Mouse (Mus musculus) forebrain, embryonic 16.5 days (tissue): Measurements from ENCODE around the gene Trim63. TPM values are rescaled to one million over a fixed set of nuclear protein-coding genes. Genes with fewer than 3 reads are reported as not detected.
"Not testable (repeated sequence)": the region's sequence is repeated elsewhere in the genome, so short reads cannot be mapped to it uniquely, and the experiment has no call there.

Experiments used
- ATAC-seq: fragments of 200-750 bp; cut with Nextera tagmentation; 2 replicates; pipeline ENCODE4 v1.8.0; 2017; ENCODE audit warnings: mild to moderate bottlenecking, moderate library complexity
- H3K27ac ChIP-seq: fragments of 300-500 bp; sonication (generic); 2 replicates; pipeline ENCODE4 v1.5.1; 2014; ENCODE audit warnings: low read length, control low read depth
- H3K27me3 ChIP-seq: fragments of 300-500 bp; sonication (generic); replicated peaks from 2 replicates; pipeline ENCODE4 v1.6.1; 2014; ENCODE audit warnings: low read length; ENCODE audit not compliant: control insufficient read depth, insufficient read depth
- H3K36me3 ChIP-seq: fragments of 300-500 bp; sonication (generic); 2 replicates; pipeline ENCODE4 v1.6.1; 2014; ENCODE audit not compliant: control insufficient read depth, insufficient read depth
- H3K4me1 ChIP-seq: fragments of 300-500 bp; sonication (generic); replicated peaks from 2 replicates; pipeline ENCODE4 v1.6.1; 2014; ENCODE audit warnings: low read length; ENCODE audit not compliant: control insufficient read depth, insufficient read depth
- H3K4me2 ChIP-seq: fragments of 300-500 bp; sonication (generic); 2 replicates; pipeline ENCODE4 v1.6.1; 2014; ENCODE audit warnings: mild to moderate bottlenecking, low read length, control low read depth
- H3K4me3 ChIP-seq: fragments of 300-500 bp; sonication (generic); replicated peaks from 2 replicates; pipeline ENCODE4 v1.5.1; 2014; ENCODE audit warnings: mild to moderate bottlenecking, low read length, control low read depth
- H3K9ac ChIP-seq: fragments of 300-500 bp; sonication (generic); replicated peaks from 2 replicates; pipeline ENCODE4 v1.6.1; 2014; ENCODE audit warnings: low read depth, low read length, control low read depth
- H3K9me3 ChIP-seq: fragments of 300-500 bp; sonication (generic); 2 replicates; pipeline ENCODE4 v1.6.1; 2016; ENCODE audit warnings: low read length; ENCODE audit not compliant: control insufficient read depth
- WGBS: fragments of 180-500 bp; shearing (Covaris S2); extraction: QIAGEN DNeasy Blood & Tissue Kit; methylation state at CpG from one replicate; pipeline ENCODE4 v1.1.7; 2014; 5-methylcytosine and 5-hydroxymethylcytosine counted together
- polyA plus RNA-seq: library from polyadenylated mRNA; unstranded; fragments of >200 nt; fragmentation: Nextera tagmentation; extraction: Ambion mirVana; gene quantifications from 2 replicates; pipeline ENCODE4 v1.2.1, GENCODE M21; 2015

Trim63 gene
- polyA plus RNA-seq, 1 experiment from 2014 or later: 0.15 TPM

- Histone ChIP-seq H3K36me3 (no peaks in the 10 kb centered on the region), H3K9ac (no peak overlapping the region), H3K27ac (no peak overlapping the region), H3K27me3 (no peaks in the 10 kb centered on the region), H3K4me3 (no peak overlapping the region), H3K9me3 (no peaks in the 10 kb centered on the region), H3K4me1 (no peaks in the 10 kb centered on the region), H3K4me2 (no peak overlapping the region)
- ATAC-seq: no peak
- WGBS: 73% methylated on average over 5 of the region's 5 CpGs
Measured at GRCm38 (mm10) chr4:134324655-134325054, 9.7 kb downstream of the Trim63 start.

- Histone ChIP-seq H3K9me3 (no peaks in the 10 kb centered on the region), H3K4me2 (no peak overlapping the region), H3K36me3 (no peaks in the 10 kb centered on the region), H3K9ac (no peak overlapping the region), H3K27me3 (no peaks in the 10 kb centered on the region), H3K27ac (no peak overlapping the region), H3K4me1 (no peaks in the 10 kb centered on the region), H3K4me3 (no peak overlapping the region)
- 53% methylated on average over 5 of the region's 5 CpGs for WGBS
- ATAC-seq: no peak
Measured at GRCm38 (mm10) chr4:134326859-134327530, 12.1 kb downstream of the Trim63 start.

GRCm38 (mm10) chr4:134328151-134328550, 13.2 kb downstream of the Trim63 start:
- no peaks in the 10 kb centered on the region for H3K4me1 ChIP-seq
- no peak overlapping the region for H3K4me3 ChIP-seq
- WGBS: 68% methylated on average over 8 of the region's 8 CpGs
- no peaks in the 10 kb centered on the region for H3K9me3 ChIP-seq
- no peaks in the 10 kb centered on the region for H3K36me3 ChIP-seq
- no peak overlapping the region for H3K9ac ChIP-seq
- no peaks in the 10 kb centered on the region for H3K27me3 ChIP-seq
- no peak for ATAC-seq
- H3K4me2 ChIP-seq: no peak overlapping the region
- no peak overlapping the region for H3K27ac ChIP-seq

GRCm38 (mm10) chr4:134328832-134329231, 13.9 kb downstream of the Trim63 start:
- H3K9ac ChIP-seq: no peak overlapping the region
- 85% methylated on average over 8 of the region's 8 CpGs for WGBS
- no peaks in the 10 kb centered on the region for H3K9me3 ChIP-seq
- no peak overlapping the region for H3K4me2 ChIP-seq
- H3K4me1 ChIP-seq: no peaks in the 10 kb centered on the region
- H3K27me3 ChIP-seq: no peaks in the 10 kb centered on the region
- H3K27ac ChIP-seq: no peak overlapping the region
- H3K4me3 ChIP-seq: no peak overlapping the region
- H3K36me3 ChIP-seq: no peaks in the 10 kb centered on the region
- no peak for ATAC-seq

GRCm38 (mm10) chr4:134330281-134330680, 15.4 kb downstream of the Trim63 start:
- ATAC-seq: no peak
- Histone ChIP-seq H3K4me3 (no peak overlapping the region), H3K27me3 (no peaks in the 10 kb centered on the region), H3K9ac (no peak overlapping the region), H3K4me2 (no peak overlapping the region), H3K36me3 (no peaks in the 10 kb centered on the region), H3K9me3 (no peaks in the 10 kb centered on the region), H3K27ac (no peak overlapping the region), H3K4me1 (no peaks in the 10 kb centered on the region)
- WGBS: 72% methylated on average over 5 of the region's 5 CpGs

GRCm38 (mm10) chr4:134341231-134341630, 26.3 kb downstream of the Trim63 start:
- 56% methylated on average over 6 of the region's 6 CpGs for WGBS
- H3K27ac ChIP-seq: not testable (repeated sequence)

GRCm38 (mm10) chr4:134342213-134342779, 27.4 kb downstream of the Trim63 start:
- no peak overlapping the region for H3K4me2 ChIP-seq
- H3K27ac ChIP-seq: no peak overlapping the region
- no peaks in the 10 kb centered on the region for H3K36me3 ChIP-seq
- WGBS: 40% methylated on average over 11 of the region's 11 CpGs
- H3K4me1 ChIP-seq: peaks cover 8% of the 10 kb centered on the region
- H3K27me3 ChIP-seq: peaks cover 29% of the 10 kb centered on the region
- H3K9me3 ChIP-seq: no peaks in the 10 kb centered on the region
- H3K4me3 ChIP-seq: no peak overlapping the region
- H3K9ac ChIP-seq: no peak overlapping the region
- no peak for ATAC-seq

More at GRCm38 (mm10) chr4:134341231-134341630, 26.3 kb downstream of the Trim63 start:
- H3K9ac ChIP-seq, H3K9me3 ChIP-seq, ATAC-seq, H3K36me3 ChIP-seq, H3K4me1 ChIP-seq, H3K4me2 ChIP-seq, H3K4me3 ChIP-seq: not testable (repeated sequence)
- peaks cover 29% of the 10 kb centered on the region for H3K27me3 ChIP-seq

GRCm38 (mm10) chr4:134343071-134344031, 28.4 kb downstream of the Trim63 start, which contains the start of gene Slc30a2:
TSS of gene Slc30a2 (plus strand) at chr4:134343181.
- Histone ChIP-seq H3K4me3 (peak within 1 kb of the TSS; percentile 17), H3K4me2 (peak within 1 kb of the TSS; percentile 21; the same call in 1 of the 2 replicates), H3K27me3 (peaks cover 29% of the 10 kb centered on the region), H3K27ac (no peak within 1 kb of the TSS), H3K4me1 (peaks cover 8% of the 10 kb centered on the region), H3K36me3 (no peaks in the 10 kb centered on the region), H3K9ac (no peak within 1 kb of the TSS), H3K9me3 (no peaks in the 10 kb centered on the region)
- WGBS: 4% methylated on average over 61 of the region's 61 CpGs
- no peak for ATAC-seq

GRCm38 (mm10) chr4:134344620-134345019, 29.7 kb downstream of the Trim63 start:
- Histone ChIP-seq H3K9me3 (no peaks in the 10 kb centered on the region), H3K4me1 (peaks cover 8% of the 10 kb centered on the region), H3K4me3 (no peak overlapping the region), H3K4me2 (no peak overlapping the region), H3K27ac (no peak overlapping the region), H3K36me3 (no peaks in the 10 kb centered on the region), H3K27me3 (peaks cover 29% of the 10 kb centered on the region), H3K9ac (no peak overlapping the region)
- ATAC-seq: no peak
- WGBS: 39% methylated on average over 3 of the region's 3 CpGs
